Mouse (Mus musculus): ENCODE data around the gene Cct4.

GRCm38 (mm10) chr11:23024169-23024568, 33.9 kb downstream of the Cct4 start:
- TF ChIP-seq CTCF (IDR thresholded peaks at IDR 0.05; ENCODE audit: insufficient read depth, low read depth, low read length) (no peak), POLR2A (IDR thresholded peaks at IDR 0.05; ENCODE audit: insufficient read depth, low read depth, low read length) (no peak)
